Mouse (Mus musculus) c-Kit-positive CD71-positive TER-119-negative erythroid progenitor cells, embryonic 14.5 days (primary cell): Measurements from ENCODE around the gene Prpf19.

Experiments used
- DNase-seq: peaks from one replicate; pipeline ENCODE4 v3.0.0-alpha.2; 2013; ENCODE audit warnings: low read depth

Gene Prpf19

DNA sequence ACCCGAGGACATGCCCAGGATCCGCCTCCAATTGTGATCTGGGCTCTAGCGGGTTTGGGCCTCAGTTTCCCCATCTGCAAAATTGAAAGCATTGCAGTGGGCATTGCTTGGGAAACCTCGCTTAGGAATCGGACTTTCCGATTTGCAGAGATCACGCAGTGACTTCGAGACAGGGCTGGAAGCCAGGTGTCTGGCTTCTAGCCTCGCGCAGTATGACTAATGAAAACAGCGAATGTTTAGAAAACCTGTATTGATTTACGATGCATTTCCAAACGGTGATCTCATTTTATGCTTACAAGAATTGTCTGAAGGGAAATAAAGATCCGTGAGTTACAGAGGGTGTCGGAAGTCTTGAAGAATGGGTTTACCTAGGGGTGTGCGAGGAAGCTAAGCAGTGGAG is 677 bp downstream of the Prpf19 start:
- DNase-seq: no peak

DNA sequence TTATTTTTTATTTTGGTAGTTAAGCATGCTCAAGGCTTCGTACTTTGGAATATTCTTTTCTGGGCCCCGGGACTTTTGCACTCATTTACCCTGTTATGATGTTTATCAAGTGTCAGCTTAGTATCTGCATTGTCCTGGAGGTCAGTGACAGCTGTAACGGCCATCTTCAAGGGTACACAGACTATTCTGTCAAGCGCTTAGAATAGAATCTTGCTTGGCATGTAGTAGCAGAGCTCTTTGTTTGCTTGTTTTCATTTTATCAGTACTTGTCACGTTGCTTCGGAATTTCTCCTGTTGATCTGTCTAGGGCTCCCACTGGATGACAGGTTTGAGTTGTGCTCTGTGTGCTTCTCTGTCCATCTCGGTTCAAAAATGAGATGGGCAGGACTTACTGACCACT is 1.8 kb downstream of the Prpf19 start:
- no peak for DNase-seq

DNA sequence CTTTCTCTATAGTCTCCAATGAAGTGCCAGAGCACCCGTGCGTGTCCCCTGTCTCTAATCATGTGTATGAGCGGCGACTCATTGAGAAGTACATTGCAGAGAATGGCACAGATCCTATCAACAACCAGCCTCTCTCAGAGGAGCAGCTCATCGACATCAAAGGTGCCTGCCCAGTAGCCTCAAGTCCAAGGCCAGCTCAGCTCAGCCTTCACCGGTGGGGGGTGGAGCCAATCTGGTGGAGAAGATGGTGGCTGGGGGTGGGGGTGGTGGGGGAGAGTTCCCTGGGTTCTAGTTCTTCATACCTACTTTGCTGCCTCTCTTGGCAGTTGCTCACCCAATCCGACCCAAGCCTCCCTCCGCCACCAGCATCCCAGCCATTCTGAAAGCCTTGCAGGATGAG is 2.5 kb downstream of the Prpf19 start:
- DNase-seq: no peak

DNA sequence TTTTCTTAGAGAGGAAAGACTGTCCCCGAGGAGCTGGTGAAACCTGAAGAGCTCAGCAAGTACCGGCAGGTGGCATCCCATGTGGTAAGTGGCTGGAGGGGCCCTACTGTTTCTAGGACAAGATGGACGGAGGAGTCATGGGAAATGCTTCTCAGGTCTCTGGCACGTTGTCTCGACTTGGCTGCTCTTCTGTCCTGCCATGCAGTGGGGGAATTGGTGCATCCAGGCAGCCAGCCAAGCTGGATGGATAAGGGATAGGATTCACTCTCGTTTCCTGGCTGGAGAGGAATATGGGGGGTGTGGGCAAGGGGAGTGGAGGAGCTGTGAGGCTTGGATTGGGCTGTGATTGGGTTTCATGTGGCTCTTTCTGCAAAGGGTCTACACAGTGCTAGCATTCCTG is 5.3 kb downstream of the Prpf19 start:
- no peak for DNase-seq

DNA sequence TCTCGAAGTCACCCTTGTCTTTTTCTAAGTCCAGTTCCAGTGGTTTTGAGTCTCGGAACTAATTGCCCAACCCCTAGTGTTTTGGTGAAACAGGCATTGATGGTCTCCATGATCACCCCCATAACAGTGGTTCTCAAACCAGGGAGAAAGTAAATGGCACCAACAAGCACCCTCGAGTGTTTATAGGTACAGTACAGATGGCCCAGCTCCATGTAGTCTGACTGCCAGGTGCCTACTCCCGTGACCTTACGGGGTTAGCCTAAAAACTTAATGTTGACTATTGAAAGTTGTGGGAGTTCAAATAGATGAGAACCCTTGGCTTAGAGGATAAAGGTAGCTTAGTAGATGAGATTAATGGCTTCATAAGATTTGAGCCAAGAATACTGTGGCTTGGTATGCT is 6.0 kb downstream of the Prpf19 start:
- no peak for DNase-seq

DNA sequence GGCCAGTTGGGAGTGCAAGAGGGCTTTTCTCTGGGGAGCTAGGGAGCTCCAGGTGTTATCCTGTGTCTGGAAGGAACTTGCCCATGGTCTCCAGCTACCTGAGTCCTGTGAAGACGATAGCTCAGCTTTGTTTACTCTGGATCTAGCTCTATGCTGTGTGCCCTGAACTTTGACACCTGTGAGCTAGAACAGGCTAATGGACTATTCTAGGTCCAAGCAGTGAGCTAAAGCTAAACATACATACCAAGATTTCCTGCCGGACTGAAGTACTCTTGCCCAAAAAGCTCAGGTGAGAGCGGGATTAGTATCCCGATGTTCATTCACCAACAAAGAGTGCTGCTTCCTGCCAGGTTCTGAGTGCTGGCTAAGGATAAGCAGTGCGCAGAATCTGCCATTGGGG is 9.5 kb downstream of the Prpf19 start:
- DNase-seq: no peak

DNA sequence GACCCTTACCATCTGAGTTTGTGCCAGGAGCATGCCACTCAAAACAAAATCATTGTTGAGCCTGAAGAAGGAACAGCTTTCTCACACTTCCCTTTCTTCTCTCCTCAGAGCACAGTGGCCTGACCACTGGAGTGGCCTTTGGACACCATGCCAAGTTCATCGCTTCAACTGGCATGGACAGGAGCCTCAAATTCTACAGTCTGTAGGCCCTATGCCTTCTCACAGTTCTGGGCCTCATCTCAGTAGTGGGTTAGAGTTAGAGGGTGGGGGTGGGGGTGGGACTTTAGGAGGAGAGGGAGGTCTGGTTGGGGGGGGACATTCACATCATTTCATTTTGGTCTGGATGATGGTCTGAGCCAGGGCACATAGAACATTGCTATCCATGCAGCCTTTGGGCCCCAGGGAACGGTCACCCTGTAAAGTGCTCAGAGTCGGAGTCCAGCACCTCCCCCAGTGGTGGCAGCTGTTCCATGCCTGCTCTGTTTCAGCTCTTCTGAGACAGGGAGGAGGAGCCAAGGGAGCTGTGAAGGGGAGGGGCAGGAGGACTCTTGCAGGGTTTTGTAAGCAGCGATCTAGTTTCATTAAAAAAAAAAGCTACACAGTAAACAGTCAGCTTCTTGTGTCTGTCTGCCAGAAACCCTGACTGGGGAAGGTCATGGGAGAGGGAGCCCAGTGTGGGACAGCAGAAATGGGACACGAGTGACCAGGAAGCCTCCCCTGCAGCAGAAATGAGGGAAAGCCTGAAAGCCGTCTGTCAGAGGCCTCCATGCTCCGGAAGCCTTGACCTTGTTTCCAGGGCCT is 10.1 kb downstream of the Prpf19 start:
- no peak for DNase-seq

DNA sequence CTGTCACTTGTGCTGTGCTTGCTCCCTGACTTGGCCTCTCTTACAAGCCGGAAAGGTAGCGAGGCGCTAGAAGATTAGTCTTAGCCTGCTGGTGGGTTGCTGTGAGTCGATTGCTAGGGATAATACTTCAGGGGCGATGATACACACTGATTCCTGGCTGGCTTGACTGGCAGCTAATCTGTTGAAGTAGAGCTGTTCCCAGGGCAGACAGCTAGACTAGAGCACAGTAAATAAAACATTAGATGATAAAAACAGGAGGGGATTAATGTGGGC is 10.6 kb downstream of the Prpf19 start:
- DNase-seq: no peak

DNA sequence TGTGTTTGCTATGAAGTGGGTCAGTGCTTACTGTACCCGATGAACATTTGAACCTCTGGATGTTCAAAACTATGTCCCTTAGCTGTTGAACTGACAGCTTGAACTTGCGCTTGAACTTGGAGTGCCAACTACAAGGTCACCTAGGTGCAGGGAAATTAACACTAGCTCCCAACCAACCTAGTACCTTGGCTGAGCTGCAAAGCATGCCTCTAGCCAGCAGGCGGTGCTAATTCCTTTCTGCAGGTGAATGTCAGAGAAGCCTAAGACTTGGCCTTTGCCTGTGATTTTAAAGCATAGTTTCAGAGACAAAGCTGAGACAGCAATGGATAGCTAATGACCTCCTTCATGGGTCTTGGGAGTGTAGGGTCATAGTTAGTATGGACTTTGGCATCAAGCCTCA is 12.9 kb downstream of the Prpf19 start:
- peak; percentile 50 for DNase-seq

DNA sequence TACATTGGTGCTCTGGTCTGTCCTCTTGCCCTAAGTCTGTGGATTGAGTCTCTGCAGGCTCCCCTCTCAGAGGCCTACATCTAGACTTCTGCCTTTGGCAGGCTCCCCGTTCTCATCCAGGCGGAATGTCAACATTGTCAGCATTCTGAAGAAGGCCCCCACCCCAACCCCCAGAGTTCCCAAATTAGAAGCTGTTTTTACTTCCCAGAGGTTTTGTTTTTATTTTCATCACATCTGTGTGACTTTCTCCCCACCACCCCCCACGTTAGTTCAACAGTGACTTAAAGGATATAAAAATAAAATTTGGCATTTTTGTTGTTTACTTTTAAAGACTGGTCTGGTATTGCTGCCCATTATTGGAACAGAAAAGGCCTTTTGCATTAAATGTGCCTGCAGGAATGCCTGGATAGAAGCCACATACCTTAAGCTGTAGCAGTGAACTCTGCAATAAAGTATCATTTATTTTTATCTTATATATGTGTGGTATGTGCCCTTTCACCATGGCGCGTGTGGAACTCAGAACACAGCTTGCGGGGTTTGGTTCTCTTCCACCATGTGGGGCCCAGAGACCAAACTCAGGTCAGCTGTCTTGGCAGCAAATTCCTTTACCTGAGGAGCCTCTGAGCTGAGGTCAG is 14.2 kb downstream of the Prpf19 start:
- no peak for DNase-seq

DNA sequence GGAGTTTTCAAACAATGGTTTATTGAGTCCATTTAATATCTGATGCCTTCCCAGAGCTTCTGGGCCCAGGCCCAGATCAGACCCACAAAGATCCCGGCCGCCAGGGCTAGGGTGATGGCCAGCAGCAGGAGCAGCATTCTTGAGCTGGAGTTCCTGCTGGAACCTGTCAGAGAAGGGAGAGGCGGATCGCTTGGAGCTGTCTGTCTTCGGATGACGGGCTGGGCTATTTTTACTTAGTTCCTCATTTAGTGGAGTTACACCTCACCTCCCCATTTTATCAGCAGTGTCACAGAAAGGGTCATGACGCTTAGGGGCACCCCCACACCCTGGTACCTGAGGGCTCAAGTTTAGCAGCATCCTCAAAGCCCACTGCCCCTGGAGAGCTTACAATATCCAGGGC is 19.3 kb downstream of the Prpf19 start:
- no peak for DNase-seq

DNA sequence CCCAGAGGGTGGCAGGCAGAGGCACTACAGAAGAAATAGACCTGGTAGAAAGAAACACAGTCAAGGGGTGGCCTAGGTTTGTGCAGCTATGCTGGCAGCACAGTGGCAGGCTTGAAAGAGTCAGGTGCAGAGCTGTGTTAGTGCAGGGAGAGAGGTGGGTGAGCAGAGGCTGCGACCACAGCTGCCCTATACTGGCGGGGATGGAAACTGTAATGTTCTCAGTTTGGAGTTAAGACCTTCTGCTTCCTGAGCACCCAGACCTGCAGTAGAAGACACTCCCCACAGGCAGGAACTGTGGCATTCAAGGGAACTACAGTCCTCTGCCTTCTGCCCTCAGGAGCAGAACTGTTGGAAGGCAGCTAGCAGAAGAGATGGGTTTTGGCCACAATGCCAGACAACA is 19.8 kb downstream of the Prpf19 start:
- DNase-seq: no peak

DNA sequence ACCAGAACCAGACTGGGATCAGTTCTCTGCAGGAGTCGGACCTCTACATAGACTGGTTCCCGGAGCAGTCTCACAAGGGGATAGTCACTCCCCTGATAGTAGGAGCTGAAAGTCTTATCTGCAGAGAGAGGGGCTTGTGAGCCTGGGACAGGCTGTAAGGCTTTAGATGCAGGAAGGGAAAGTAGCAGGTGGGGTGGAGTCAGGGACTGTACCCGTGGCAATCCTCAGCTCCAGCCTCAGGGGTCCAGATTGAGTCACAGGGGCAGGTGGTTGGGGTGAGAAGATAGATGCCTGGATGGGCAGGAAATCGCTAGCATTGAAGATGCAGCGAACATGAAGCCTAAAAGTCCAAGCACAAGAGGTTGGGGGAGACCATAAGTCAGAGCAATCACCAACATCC is 21.5 kb downstream of the Prpf19 start:
- DNase-seq: no peak

DNA sequence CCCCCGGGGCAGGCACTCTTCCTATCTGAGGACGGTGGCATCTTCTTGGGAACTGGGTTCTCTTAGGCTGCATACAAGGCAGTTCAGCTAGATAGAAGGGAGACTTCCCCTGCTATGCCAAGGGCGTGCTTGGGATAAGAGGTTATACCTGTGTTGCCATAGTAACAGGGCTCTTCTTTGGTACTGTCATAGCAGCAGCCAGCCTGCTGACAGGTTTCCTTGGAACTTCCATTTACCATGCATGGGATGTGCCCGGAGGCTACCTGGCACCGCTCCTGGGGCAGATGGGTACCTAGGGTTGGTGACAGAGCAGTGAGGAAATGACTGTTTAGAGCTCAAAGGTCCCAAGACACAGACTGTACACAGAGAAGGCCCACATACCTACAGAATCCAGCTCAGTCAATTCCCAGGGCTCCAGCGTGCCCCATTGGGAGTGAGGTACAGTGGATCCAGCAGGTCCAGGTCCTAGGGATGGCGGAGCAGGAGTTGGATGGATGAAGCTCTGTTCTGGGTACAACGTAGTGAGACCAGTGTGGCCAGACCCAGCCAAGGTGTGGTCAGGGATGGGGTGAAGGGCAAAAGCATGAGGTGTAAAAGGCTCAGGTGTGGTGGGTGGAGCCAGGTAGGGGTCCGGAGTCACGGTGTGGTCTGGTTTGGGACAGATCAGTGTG is 23.4 kb downstream of the Prpf19 start:
- DNase-seq: no peak

DNA sequence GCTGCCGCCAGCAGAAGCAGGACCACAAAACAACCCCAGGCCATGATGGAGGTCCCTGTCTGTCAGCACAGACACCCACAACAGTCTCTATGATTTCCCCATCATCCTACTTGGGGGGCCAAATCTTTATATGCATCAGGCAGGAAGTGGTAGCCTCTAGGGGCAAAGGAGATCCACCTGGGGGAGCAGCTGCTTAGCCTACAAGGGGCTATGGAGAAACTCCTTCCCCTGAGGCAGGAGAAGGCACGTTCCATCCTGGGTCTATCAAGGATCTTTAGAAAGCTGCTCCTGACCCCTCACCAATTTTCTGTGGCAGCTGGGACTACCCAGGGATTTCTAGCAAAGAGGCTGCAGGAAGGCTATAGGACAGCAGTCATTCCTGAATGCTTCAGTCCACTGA is 25.5 kb downstream of the Prpf19 start, which contains the start of gene Zp1:
TSS of gene Zp1 (minus strand) at position 101 of the 400 bp plus-strand sequence.
- no peak for DNase-seq

DNA sequence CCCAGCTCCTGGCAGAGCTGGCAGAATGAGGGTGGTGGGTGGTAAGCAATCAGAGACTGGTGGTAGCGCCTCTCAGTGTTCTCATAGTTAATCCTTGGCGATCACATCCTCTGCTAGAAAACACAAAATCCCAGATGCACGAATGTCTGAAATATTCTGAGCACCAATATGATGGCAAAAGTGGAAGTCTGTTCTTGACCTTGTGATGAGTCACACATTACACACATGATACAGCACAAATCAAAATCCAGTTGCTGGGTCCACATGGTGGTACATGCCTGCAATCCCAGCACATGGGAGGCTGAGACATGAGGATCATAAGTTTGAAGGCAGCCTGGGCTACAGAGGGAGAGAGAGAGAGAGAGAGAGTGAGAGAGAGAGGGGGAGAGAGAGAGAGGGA is 26.0 kb downstream of the Prpf19 start:
- no peak for DNase-seq

DNA sequence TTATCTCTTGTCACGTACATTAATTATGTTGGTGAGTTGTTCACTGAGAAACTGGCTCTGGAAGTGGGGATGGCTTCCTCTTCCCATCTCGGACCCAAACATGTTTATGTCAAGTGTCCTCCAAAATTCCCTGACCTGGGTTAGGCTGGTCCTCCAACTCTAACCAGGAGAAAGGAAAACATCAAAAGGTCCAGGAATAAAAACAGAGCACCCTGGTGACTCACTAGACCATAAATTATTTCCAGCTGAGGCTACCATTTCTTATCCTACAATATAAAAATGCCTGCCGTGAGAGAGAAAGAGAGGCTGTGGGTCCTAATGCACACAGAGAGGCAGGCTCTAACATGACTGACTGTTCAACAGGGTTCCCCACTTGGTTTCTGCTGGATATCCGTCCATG is 29.2 kb downstream of the Prpf19 start:
- no peak for DNase-seq

DNA sequence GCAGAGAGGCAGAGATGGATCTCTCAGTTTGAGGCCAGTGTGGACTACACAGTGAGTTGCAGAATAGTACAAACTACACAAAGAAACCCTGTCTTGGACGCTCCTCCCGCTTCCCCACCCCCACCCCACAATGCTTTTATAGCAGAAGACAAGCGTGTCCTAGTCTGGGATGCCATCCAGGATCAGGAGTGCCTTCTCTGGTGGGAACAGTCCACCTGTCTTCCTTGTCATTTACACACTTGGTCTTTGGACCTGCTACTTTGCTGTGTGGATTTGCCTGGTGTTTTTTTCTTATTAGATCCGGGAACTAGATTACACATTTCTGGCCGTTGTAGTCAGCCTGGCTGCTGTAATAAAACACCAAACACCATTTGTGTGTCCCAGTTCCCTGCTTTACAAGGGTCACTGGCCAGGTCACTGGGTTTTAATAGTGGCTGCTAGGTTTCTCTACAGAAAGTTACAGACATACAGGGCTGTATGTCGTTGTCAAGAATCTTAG is 31.1 kb downstream of the Prpf19 start:
- DNase-seq: no peak

DNA sequence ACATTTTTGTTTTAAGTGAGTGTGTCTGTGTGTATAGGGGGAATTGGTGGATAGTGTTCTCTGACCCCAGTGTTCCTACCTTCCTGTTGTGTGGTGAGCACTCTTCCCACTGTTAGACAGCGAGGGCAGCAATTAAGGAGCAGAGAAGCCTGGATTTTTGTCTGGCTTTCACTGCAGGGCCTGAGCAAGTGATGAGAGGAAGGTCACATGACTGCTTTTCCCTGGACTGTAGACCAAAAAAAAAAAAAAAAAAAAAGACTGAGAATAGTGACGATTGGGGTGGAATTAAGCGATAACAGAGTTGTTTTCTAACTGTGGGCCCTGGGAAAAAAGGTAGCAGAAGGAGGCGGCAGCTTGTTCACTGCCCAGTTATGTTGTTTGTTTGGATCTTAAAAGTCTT is 31.6 kb downstream of the Prpf19 start:
- DNase-seq: no peak

DNA sequence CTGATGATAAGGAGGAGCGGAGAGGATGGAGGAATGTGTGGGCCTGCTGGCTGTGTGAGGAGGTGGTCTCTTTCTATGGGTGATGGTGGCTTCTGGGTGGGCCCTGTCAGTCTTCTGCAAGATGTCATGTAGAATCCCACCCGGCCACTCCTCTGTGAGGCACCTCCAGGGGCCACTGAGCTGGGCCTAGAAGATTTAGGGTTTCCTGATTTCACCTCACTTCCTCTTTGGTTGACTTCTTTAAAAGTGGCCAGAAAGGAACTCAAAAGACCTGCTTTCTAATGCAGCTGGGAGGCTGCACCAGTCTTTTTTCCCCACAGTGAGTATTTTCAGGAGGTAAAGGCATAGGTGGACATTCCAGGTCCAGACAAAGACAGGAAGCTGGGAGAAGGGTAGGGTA is 35.6 kb downstream of the Prpf19 start:
- no peak for DNase-seq

DNA sequence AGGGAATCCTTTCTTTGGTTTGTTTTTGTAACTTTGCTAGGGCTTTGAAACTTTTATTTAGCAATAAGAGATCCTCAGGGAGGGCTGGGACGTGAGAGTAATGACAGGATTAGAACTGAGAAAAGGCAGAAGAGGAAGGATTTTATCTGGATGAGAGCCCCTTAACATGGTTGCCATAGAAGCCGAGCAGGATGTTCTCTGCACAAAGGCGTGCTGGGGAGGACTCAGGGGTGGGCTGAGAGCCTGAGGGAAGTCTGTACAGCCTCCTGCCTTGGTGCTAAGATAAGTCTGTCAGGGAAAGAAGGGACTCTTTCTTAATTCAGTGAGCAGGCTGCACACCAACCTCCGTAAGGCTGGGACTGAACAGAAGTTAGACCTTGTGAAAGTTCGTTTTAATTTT is 40.0 kb downstream of the Prpf19 start:
- DNase-seq: no peak

DNA sequence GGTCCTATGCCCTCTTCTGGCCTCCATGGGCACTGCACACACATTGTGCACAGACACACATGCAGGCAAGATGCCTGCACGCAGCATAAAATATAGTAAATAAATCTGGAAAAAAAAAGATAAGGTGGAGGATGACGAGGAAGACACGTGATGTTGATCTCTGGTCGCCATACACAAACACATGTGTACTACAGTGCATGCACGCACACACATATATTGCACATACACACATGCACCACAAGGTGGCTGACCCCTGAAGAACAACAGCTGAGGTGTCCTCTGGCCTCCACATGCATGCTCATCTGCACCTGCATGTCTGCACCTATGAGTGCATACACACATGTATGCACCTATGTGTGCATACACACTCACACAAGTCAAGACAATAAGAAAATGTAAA is 41.0 kb downstream of the Prpf19 start:
- DNase-seq: no peak

DNA sequence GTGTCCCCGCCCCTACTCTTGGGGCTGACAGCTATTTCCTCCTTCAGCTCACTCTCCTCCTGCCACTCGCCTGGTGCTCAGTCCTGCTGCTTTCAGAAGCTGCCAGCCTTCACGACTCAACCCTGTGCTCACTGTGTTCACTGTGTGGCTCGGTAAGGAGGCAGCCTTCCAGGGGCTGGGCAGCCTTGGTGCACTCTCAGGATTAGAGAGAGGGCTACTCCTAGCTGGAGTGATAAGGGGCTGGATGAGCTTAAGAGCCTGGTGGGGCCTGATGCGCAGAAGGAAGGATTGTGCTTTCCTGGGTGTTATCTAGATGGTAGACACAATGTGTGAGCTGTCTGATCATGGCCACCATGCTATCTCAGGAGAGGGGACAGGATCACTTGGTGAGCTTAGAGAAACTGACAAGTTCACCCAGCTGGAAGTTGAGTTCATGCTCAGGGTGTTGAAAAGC is 42.1 kb downstream of the Prpf19 start, which contains the start of gene Ptgdr2:
TSS of gene Ptgdr2 (plus strand) at position 51 of the 454 bp plus-strand sequence.
- DNase-seq: peak; percentile 51
